Mouse (Mus musculus) right cerebral cortex, postnatal 36 days (tissue): Measurements from ENCODE around the gene Agxt2.
A peak's percentile ranks its signal among the peaks of the same experiment; 100 is the strongest.

Experiments used
- DNase-seq, 2 experiments: peaks; one replicate each; pipeline ENCODE4 v3.0.0; 2022; ENCODE audit warnings: low spot score in 2 of 2, mixed read lengths in 1 of 2

Agxt2 gene

DNA sequence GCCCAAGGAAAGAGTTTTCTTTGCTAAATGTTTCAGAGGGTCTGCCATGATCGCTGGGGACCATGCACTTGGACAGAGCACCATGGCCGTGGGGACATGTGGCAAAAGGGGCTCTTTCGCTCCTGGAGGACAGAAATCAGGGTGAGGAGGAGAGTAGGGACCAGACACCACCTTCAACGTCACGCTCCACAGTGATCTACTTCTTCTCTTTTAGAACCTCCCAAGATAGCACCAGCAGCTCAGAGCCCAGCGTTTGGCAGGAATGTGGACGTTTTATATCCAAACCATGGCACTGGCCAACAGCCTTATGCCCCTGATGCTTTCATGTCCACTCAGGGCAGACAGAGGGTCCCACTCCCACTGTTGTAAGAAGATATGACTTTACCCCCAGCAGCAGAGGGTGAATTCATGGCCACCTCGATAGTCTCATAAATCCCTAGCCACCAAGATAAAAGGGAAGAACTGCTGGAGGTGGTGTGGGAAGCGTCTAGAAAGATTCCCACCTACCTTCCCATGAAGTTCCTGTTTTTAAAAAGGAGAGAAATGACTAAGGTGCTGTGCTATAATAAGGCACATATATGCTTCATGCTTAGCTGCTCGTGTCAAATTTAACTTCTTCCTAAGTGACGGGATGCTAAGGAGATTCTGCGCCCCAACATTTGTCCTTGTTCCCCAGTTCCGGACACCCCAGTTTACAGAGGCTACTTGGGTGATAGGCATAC lies 68.4 kb downstream of the Agxt2 start:
- DNase-seq: peak in 1 of 2 experiments; percentile 49

DNA sequence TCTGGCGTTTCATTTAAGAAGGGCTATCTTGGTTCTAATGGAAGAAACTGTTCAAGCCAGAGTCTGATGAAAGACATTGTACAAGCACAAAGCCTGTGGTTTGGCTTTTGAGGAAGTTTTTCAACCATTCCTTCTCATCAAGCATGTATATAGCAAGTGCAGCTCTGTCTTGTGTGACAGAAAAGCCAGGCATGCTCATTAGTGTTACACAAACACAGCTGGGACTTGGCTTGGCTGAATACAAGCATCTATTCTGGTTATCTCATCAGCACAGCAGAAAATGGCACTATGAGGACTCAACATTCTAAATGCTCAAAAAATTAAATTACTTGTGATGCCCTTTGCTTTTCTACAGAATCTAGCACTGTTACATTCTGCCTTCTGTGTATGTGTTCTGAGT lies 78.6 kb downstream of the Agxt2 start:
- DNase-seq: no peak

DNA sequence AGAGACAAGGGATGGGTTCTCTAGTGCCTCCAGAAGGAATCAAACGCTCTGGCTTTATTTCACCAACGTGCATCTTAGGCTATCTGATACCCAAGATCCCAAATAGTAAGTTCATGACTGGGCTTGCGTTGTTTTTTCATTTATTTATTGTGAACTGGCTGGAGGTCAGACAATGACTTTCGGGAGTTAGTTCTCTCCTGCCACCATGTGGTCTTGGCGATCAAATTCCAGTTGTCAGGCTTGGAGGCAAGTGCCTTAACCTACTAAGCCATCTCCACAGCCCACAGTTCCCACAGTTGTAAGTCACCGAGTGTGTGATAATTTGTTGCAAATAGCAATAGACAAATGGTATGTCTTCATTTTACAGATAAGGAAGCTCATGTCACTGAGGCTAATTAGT lies 81.6 kb downstream of the Agxt2 start:
- DNase-seq: no peak

DNA sequence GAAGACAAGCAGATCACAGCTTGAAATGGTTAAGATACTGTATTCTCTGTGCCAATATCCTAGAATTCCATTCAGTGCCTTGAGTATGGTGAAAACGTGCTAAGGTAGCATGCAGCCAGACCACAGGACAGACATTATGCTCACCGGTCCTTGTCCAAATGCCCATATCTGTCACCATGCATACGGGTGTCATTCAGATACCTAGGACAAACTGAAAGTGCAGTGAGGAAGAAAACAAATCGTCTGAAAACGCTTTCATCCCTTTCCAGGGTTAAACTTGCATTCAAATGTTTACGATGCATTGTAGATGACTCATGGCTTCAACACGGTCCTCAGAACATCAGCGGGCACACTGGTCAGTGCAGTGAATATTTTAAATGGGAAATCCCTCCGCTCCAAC lies 83.2 kb downstream of the Agxt2 start:
- no peak for DNase-seq

DNA sequence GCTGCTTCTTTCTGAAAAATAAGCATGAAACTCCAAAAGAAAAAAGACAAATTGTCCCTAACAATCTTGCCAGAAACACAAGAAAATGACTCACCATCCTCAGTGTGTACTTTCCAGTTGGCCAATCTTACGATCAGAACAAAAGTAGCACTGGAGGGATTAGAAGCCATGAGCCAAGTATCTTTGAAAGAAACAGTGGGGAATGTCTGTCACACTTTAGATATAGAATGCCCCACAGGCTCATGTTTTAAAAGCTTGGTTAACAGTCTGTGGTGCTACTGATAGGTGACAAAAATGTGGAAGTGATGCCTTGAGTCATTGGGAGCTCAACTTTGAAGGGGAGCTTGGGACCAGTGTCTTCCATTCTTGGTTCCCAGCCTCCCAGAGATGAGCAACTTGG lies 83.9 kb downstream of the Agxt2 start:
- DNase-seq: no peak

DNA sequence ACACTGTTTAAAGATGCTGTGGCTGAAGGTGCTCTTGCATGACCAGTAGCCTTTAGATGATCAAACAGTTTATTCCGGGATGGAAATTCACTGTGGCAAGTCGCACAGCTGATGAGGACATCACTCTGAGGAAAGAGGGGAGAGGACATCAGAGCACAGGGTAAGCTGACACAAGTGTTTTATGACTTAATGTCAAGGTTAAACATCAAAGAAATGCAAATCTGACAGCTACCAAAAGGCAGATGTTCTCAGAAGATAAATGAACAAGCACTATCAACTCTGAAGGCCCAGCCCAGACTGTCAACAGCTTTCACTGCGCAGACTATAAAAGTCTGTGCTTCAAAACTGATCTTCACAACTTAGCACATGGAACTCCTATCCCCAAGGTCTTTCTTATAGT lies 88.8 kb downstream of the Agxt2 start:
- no peak for DNase-seq
